Mouse (Mus musculus) layer of hippocampus, postnatal 14 days (tissue): ENCODE data around the gene Trappc13. TPM values are rescaled to one million over a fixed set of nuclear protein-coding genes. Genes with fewer than 3 reads are reported as not detected.
"Not testable (repeated sequence)": the region's sequence is repeated elsewhere in the genome, so short reads cannot be mapped to it uniquely, and the experiment has no call there.

ENCODE experiments used
- DNase-seq, 2 experiments: peaks; one replicate each; pipeline ENCODE4 v3.0.0; 2021 to 2022; ENCODE audit warnings: low spot score in 2 of 2, mixed read lengths in 1 of 2
- long read RNA-seq, 2 experiments: library from polyadenylated mRNA; stranded (forward); transcript quantifications; one replicate each; pipeline ENCODE4 v2.0.0; 2021
- total RNA-seq, 2 experiments: library from RNA; stranded (reverse); gene quantifications; 2 replicates each; pipeline ENCODE4 v1.2.3; 2021

The Trappc13 gene
- total RNA-seq = 10 to 100 TPM; 48.6 to 49.6 TPM
- long read RNA-seq, experiment 1, transcript Trappc13-205 (12 exons, 3,538 nt) = major isoform, 21 of 65 reads
- long read RNA-seq, experiment 1, partial matches to known transcripts = 2 of 65 reads
- long read RNA-seq, experiment 1, other reads (novel, unspliced or antisense) = 38 of 65 reads
- long read RNA-seq, experiment 2, transcript Trappc13-205 (12 exons, 3,538 nt) = major isoform, 33 of 77 reads
- long read RNA-seq, experiment 2, partial matches to known transcripts = 3 of 77 reads
- long read RNA-seq, experiment 2, other reads (novel, unspliced or antisense) = 38 of 77 reads

DNA sequence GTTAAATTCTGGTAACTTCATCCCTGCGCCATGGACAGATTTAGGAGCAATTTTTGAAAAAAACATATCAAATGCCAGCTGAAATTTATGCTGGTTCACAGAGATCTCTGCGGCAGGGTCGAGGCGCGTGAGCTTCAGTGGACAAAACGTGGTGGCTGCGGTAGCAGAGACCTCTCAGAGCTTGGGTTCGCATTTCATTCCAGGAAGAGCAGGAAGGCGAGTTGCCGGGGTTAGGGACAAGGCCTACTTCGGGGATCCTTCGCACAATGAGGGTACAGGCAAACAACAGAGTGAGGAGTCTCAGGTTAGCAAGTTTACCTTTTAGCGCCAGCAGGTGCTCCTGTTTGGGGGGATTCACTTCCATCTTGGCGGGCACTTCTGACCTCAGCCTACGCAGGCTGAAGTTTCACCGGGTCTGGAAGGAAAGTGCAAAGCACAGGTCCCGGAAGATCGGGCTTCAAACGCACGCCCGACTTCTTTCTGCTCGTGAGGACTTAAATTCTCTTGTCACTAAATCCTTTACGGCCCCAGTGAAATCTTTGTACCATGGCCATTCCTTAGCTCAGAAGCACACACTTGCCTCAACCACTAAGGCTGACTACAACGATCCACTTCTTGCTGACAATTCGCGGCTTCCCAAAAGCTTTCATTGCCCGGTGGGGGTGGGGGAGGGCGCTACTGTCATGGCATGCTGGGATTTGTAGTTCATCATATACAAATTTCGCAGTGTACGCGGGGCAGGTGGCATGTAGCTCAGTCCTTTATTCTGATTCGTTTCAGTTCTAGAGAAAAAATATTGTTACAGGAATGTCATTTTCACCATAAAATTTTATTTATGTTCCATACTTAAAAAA, at the start of gene Trappc13:
Trappc13 (minus strand) TSS at position 674 of the 854 bp plus-strand sequence.
- peak in 1 of 2 experiments; percentile 90 for DNase-seq

DNA sequence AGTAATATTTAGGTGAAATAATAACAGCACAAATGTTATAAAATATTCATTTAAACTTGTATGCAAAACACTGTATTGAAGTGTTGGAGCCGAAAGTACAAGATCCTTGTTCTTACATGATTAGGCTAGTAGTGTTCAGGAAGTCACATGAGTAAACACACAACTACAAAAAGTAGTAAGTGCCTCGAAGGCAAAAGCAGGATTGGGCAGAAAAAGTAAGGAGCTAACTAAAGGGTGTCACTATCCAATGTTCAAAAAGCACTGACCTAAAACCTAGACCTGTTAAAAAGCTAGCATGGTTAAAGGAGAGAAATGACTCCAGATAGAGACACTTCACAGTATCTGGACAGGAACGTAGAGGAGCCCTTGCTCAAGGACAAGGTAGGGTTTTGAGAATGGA, 49.2 kb upstream of the Trappc13 start:
- no peak for DNase-seq

DNA sequence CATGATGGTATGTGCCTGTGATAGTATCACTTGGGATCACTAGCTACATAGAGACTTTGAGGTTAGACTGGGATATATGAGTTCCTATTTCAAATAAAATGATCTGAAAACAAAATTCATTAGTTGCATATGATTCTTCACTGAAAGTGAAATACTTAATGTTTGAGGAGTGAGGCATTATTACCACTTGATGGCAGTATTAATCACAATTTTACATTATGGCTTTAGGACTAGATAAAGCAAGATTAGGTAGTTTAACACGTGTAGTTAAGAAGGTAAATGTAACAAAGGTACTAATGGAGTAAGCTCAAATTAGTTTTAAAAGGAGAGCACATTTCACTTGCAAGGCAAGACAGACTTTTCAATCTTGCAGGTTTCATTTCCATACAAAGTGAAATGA, 26.0 kb upstream of the Trappc13 start:
- no peak for DNase-seq

DNA sequence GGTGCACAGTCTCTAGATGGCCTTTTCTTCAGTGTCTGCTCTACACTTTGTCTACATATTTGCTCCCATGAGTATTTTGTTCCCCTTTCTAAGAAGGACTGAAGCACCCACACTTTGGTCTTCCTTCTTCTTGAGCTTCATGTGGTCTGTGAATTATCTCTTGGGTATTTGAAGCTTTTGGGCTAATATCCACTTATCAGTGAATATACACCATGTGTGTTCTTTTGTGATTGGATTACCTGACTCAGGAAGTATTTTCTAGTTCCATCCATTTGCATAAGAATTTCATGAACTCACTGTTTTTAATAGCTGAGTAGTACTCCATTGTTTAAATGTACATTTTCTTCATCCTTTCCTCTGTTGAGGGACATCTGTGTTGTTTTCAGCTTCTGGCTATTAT, 17.6 kb upstream of the Trappc13 start:
- not testable (repeated sequence) for DNase-seq

DNA sequence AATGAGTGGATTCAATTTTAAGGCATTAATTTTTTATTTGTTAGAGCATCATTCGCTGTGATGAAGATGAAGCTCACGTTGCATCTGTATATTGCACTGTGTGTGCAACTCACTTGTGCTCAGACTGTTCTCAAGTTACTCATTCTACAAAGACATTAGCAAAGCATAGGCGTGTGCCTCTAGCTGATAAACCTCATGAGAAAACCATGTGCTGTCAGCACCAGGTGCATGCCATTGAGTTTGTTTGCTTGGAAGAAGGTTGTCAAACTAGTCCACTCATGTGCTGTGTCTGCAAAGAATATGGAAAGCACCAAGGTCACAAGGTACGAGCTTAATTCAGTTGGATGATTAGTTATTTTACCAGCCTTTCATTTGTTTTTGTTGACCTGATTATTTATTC, 9.1 kb upstream of the Trappc13 start:
- no peak for DNase-seq

DNA sequence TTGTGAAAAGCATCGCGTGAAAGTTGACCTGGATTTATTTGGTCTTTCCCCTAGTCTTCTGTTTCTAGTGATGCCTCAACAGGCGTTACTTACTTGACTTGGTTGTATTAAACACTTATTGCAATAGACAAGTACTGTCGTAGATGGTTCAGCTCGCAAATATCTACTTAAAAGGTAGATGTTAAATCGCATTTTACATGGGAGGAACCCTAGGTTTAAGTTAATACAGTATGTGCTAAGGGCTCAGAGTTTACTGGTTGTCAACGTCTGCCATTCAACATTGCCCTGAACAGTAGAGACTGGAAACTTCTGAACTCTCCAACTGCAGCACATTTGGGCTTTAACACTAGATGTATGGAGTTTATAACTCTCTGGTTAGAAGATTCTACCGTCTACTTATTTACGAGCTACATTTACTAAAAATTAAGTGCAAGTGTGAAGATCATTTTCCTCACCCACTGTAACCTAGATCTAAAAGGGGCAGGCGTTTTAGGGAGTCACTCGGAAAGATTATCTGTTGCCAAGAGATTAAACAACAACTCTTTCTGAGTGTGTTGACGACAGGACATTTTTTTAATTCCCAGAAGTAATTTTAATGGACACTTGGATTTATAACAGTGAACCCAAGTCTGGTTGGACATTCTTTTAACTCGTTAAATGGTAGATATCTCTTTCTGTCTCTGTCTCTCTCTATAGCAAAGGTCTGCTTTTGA, 1.1 kb upstream of the Trappc13 start:
- DNase-seq = no peak

DNA sequence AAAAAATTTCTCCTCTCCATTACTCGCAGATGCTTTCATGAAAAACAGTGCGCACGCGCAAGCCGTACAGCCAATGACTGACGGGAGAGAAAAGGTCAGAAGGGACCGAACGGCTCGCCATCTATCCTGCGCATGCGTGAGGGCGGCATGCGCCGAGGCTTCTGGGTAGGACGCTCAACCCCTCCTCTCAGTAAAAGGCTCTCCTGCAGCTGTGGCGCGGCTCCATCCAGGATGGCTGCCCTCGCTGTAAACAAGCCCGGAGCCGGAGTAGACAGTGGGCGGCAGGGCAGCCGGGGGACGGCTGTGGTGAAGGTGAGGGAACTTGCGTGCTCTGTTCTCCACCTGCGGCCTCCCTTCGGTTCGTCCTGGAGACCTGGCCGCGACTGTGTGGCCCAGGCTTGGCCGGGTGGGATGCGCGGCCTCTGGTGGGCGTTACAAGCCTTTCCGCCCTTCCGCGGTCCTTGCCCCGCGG, 417 bp upstream of the Trappc13 start, which contains the start of gene Trim23:
Trim23 (plus strand) TSS at position 148 of the 472 bp plus-strand sequence.
- DNase-seq = peak; percentile 96 to 99

DNA sequence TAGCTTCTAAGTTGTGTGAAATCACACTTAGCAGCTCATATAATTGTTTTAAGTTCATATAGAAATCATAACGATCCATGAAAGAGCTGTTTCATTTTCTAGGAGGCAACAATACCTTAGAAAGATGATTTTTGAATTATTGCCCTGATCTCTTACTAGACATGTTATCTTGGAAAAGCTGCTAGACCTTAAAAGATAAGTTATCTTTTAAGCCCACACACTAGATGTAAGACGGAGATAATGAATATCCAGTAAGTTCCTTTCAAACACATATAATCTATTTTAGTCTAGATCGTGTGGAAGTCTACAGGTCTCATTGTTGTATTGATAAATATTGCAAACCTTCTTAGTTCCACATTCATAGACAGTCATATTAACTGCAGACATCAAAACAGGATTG, 1.4 kb downstream of the Trappc13 start:
- DNase-seq = no peak

DNA sequence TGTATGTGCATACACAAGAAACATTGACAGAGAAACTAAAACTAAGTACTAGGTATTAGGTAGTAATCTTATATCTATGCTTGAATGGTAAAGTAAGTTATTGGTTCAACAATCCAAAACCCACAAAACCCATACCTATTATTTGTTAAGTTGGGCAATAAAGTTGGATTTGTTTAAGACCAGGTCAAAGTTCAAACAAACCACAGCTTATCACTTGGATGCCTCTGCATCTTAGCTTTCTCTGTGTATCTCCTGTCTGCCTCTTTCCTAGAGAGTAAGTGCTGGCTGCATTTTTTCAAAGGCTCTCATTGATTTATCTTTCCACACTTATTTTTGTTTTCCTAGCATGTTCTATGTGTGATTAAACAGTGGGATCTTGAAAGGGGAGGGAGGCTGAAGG, 5.8 kb downstream of the Trappc13 start:
- no peak for DNase-seq

DNA sequence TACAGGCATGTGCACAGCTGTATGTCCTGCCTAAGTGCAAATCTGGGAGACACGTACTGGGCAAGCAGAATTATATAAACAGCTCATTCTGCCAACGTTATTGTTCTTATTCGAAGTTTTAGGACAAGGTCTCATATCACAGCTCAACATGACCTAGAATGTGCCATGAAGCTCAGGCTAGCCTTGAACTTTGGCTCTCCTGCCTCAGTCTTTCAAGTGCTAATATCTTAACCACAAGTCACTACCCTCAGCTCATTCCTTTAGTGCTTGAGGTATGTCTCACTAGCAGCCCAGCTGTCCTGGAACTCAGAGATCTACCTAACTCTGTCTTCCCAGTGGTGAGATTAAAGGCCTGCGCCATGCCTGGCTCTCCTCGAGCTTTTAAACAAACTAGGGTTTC, 6.6 kb downstream of the Trappc13 start:
- no peak for DNase-seq

DNA sequence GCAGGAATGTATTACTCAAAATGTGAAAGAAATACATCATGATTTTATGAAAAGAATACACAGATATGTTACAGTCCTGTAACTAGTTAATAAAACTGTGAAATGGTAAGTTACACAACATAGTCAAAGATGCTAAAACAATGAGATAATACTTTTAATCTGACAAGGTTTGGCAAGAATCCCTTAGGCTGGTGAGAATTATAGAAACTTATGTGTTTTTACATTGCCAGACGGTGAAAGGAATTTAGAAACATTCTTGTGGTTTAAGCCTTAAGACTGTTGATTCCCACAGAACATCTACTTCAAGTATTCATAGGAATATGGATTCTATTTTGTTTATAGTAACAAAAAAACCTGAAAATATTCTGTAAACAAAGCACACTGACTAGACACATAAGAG, 22.6 kb downstream of the Trappc13 start:
- DNase-seq = no peak

DNA sequence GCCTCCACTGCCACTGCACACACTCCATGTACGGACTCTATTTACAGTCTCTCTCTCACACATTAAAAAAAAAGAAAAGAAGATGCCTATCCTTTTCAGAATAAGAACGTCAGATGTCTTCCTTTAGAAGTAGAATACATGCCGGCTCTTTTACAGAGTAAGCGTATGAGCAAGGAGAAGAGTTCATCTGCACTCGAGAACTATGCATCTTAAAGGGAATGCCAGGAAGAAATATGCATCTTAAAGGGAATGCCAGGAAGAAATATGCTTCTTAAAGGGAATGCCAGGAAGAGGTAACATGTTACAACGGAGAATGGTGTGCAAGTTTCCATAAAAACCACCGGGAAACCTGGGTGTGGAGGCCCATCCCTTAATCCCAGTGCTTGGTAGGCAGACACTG, 23.2 kb downstream of the Trappc13 start:
- no peak for DNase-seq

DNA sequence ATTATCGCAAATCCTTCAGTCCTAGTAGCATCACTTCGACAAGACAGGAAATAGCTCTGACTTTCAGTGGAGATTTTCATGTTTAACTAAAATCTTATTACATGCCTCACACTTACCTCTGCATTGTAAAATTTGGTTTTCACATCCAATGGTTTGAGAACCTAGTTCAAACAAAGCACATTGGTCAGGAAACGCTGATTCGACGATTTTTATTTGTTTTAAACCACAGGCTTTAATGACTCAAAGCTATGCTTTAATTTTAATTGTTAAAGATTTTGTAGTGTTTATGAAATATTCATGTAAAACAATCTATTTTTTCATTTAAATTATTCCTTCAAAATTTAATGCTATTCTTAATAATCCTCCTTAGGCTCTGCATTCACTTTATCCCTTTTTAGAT, 24.1 kb downstream of the Trappc13 start:
- no peak for DNase-seq

DNA sequence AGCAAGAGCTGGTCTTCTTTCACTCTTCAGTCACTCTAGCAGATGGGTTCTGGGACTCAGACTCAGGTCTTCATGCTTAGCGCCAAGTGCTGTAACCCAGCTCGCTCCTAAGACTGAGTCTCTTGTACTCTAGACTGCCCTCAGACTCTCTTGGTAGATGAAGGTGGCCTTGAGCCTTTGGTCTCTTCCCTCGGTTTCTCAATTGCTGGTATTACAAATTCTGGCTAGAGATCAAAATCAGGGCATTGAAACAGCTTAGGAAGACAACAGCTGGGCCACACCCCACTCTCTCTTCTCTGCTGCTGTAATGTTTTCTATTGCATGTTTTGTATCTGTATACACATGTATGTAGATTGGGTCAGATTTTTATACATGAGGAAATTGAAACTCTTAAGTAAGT, 32.6 kb downstream of the Trappc13 start:
- DNase-seq = no peak

DNA sequence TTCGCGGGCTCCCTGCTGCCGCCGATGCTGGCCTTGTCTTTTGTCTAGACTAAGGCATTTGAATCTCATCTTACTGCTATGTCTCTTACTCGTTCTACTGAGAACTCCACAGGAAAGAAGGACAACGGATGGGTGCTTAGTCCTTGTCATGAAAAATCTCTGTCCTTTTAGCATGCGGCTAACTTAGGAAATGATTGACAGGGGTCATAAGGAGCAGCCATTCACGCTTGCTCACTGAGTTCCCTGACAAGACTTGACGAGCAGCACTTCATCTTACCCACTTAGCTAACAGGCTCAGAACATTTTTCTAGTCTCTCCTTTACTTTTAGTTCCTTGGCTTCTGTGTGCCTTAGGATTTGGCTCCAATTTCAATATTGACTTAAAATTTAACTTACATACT, 33.4 kb downstream of the Trappc13 start:
- no peak for DNase-seq

DNA sequence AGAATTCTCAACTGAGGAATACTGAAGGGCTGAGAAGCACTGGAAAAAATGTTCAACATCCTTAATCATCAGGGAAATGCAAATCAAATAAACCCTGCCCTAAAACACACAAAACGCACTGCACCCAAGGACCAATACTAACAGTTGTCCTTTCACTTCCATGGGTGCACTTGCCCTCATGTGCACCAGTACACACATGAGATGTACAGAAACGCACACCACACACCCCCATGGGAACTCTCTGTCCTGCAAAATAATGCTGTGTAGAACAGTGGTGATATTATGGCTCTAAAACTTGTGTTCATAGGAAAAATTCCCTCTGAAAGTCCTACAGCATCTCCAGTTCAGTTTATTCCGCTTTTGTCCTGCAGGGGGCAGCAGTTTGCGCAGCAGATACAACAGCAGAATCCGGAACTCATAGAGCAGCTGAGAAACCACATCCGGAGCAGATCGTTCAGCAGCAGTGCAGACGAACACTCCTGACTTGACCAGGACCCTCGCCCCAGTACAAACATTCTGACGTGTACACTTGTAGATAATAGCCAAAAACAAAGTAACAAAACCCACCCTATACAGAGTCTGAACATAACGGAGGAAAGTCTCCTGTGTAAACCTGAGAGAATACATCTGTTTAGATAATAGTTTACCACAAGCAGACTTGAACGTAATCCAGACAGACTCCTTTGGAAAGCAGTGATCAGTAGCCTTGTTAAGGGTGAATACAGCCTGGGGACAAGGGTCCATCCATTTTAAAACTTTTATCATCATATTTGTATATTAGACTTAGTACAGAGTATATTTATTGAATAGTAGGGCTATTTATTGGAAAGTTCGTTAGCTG, 38.7 kb downstream of the Trappc13 start:
- peak; percentile 77 to 89 for DNase-seq

DNA sequence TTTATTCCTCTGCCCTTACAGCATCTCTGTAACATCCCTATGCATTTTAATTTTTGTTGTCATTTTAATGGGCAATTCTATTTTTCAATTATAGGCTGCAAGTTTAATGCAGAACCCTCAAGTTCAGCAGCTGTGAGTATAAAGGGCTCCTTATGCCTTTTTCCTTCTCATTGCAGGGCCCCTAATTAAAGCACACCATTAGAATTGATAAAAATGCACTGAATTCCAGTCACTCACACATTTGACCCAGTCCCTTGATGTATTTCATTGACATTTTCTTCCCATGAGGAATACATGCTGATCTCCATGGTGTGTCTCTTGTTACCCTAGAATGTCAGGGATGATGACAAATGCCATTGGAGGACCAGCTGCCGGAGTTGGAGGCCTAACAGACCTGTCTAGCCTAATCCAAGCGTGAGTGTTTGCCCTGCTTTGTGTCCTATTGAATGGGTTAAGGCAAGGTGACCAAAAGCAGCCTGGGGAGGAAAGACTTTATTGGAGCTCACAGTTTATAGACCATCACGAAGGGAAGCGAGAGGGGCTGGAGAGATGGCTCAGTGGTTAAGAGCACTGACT, 43.7 kb downstream of the Trappc13 start:
- DNase-seq = no peak

DNA sequence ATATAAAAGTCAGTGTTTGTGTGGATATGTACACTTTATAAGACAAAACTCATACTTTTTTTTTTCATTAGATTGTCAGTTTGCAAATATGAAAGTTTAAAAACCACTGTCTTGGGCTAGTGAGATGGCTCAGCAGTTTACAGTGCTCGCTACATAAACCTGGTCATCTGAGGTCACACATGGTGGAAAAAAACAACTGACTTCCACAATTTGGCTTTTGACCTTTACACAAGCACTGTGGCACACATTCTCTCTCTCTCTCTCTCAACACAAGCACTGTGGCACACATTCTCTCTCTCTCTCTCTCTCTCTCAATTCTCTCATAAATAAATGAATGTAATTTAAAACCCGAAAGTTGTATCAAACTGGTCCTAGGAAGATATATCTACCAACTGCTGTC, 45.7 kb downstream of the Trappc13 start:
- DNase-seq = no peak

DNA sequence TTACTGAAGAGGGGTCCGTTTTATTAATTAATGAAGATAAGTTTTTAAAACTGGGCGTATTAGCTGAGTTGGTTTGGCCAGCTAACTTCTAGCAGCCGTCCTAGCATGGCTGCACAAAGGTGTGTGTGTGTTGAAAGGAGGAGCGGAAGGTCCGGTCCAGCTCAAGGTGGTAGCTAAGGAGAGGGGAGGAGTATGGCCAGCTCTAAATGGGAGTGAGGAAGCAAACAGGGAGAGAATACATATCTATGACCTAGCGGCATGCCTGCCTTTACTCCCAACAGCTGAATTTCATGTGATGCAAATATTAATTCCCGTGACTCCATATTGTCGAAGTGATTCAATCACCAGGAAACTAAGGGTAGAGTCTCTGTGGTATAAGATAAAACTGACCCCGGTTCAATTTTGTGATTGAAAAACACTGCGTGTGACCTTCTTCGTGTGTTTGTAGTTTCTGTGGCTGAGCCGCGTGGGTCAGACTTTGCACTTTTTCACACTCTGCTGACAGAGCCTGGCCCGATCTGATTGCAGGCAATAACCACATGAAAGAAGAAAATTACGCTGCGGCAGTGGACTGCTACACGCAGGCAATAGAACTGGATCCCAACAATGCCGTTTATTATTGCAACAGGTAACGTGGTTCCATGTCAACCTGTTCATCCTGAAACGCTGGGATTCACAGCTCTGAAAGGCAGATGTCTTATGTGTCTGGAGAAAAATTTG, 54.4 kb downstream of the Trappc13 start:
- no peak for DNase-seq
